Comparison of ENCODE assay signal across 17 mouse cellular contexts in the genomic region with DNA sequence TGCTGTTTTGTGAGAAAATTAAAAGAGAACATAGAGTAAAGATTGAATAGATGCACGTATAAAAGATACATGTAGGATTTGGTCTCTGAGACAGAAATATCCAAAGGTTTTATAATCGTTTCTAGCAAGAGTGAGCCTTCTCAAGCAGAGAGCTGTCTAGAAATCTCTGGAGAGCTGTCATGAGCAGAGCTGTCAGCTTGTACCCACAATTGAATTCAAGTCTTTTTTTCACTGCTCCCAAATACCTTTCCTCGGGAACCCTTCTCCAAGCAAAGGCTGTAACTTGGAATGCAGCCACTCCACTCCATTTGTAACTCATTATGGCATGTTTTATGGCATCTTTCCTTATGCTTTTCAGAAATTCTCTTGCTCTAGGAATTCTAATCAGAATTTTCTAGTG.
"Had no signal": no experiment of that assay in that cellular context is flagged by ENCODE, and none has a peak within 500 bp of the region (broad histone marks: within the 10 kb centered on the region; RNA-seq: fewer than 3 reads in every experiment).

No protein-coding gene starts in this region.

- H3K27me3 ChIP-seq: liver, embryonic 15.5 days; megakaryocyte, embryonic 14.5 days; midbrain, embryonic 13.5 days; midbrain, embryonic 15.5 days; neural tube, embryonic 12.5 days; stomach, embryonic 15.5 days had no signal

- DNase-seq: liver, postnatal 0 days; lung, adult 2 months; lung, postnatal 10 days; lung, postnatal 36 days; right cerebral cortex, postnatal 14 days; thymus, adult 18-20 months; thymus, postnatal 14 days; thymus, postnatal 36 days had no signal

- H3K4me2 ChIP-seq: liver, embryonic 15.5 days; midbrain, embryonic 11.5 days; midbrain, embryonic 13.5 days; midbrain, embryonic 15.5 days; neural tube, embryonic 12.5 days; stomach, embryonic 15.5 days had no signal

- H3K4me3 ChIP-seq: liver, embryonic 15.5 days; megakaryocyte, embryonic 14.5 days; midbrain, embryonic 13.5 days; midbrain, embryonic 15.5 days; neural tube, embryonic 12.5 days; stomach, embryonic 15.5 days had no signal

- H3K9ac ChIP-seq: liver, embryonic 15.5 days; liver, postnatal 0 days; midbrain, embryonic 13.5 days; midbrain, embryonic 15.5 days; neural tube, embryonic 12.5 days; stomach, embryonic 15.5 days had no signal

- H3K27ac ChIP-seq: liver, embryonic 15.5 days; macrophage; midbrain, embryonic 13.5 days; midbrain, embryonic 15.5 days; neural tube, embryonic 12.5 days; stomach, embryonic 15.5 days; stomach, postnatal 0 days had no signal

- H3K9me3 ChIP-seq: liver, embryonic 15.5 days; midbrain, embryonic 13.5 days; midbrain, embryonic 15.5 days; neural tube, embryonic 12.5 days; stomach, embryonic 15.5 days had no signal

- H3K4me1 ChIP-seq: liver, embryonic 15.5 days; megakaryocyte, embryonic 14.5 days; midbrain, embryonic 13.5 days; midbrain, embryonic 15.5 days; neural tube, embryonic 12.5 days; stomach, embryonic 15.5 days had no signal

- ATAC-seq: liver, postnatal 0 days; midbrain, embryonic 13.5 days; midbrain, embryonic 15.5 days had no signal

- H3K36me3 ChIP-seq: liver, embryonic 15.5 days; midbrain, embryonic 13.5 days; midbrain, embryonic 15.5 days; neural tube, embryonic 12.5 days; stomach, embryonic 15.5 days had no signal
